Mouse (Mus musculus): ENCODE measurements around the gene Gm11985. TPM values are rescaled to one million over a fixed set of nuclear protein-coding genes. Genes with fewer than 3 reads are reported as not detected.
A peak's percentile ranks its signal among the peaks of the same experiment; 100 is the strongest.

The Gm11985 gene
- polyA plus RNA-seq, 1 experiment from 2014 or later: not detected

GRCm38 (mm10) chr11:7215703-7216102, 27.3 kb upstream of the Gm11985 start:
- H3K27ac ChIP-seq: no peak overlapping the region
- H3K4me3 ChIP-seq: no peak overlapping the region
- no peaks in the 10 kb centered on the region for H3K36me3 ChIP-seq
- ATAC-seq (ENCODE audit: insufficient number of reproducible peaks, insufficient read depth, low FRiP score, low TSS enrichment): no peak
- H3K9me3 ChIP-seq: no peaks in the 10 kb centered on the region
- peaks cover 24% of the 10 kb centered on the region for H3K27me3 ChIP-seq
- H3K4me2 ChIP-seq (replicated peaks): no peak overlapping the region
- WGBS: 9% methylated on average over 8 of the region's 8 CpGs
- no peak overlapping the region for H3K9ac ChIP-seq
- H3K4me1 ChIP-seq: peaks cover 21% of the 10 kb centered on the region

GRCm38 (mm10) chr11:7214761-7215160, 26.4 kb upstream of the Gm11985 start:
- H3K9ac ChIP-seq: no peak overlapping the region
- ATAC-seq (ENCODE audit: insufficient number of reproducible peaks, insufficient read depth, low FRiP score, low TSS enrichment): no peak
- no peak overlapping the region for H3K27ac ChIP-seq
- H3K36me3 ChIP-seq: 0 out of 2 replicates have a peak, but pooled peaks cover under 1% of the 10 kb centered on the region
- WGBS: 6% methylated on average over 14 of the region's 14 CpGs
- peaks cover 21% of the 10 kb centered on the region for H3K4me1 ChIP-seq
- H3K4me2 ChIP-seq (replicated peaks): peak overlapping the region; percentile 90
- peak overlapping the region; percentile 65; the same call in 1 of the 2 replicates for H3K4me3 ChIP-seq
- peaks cover 24% of the 10 kb centered on the region for H3K27me3 ChIP-seq
- H3K9me3 ChIP-seq: no peaks in the 10 kb centered on the region

- no peak overlapping the region for H3K9ac ChIP-seq
- H3K4me2 ChIP-seq (replicated peaks): peak overlapping the region; percentile 90
- no peak for ATAC-seq (ENCODE audit: insufficient number of reproducible peaks, insufficient read depth, low FRiP score, low TSS enrichment)
These were observed 25.9 kb upstream of the Gm11985 start for GRCm38 (mm10) chr11:7214342-7214660.

GRCm38 (mm10) chr11:7213501-7214341, 25.4 kb upstream of the Gm11985 start, which contains the start of gene Igfbp3:
TSS of gene Igfbp3 (minus strand) at chr11:7213923.
- H3K4me3 ChIP-seq: peak within 1 kb of the TSS; percentile 65
- WGBS: 1% methylated on average over 104 of the region's 104 CpGs
- peak within 1 kb of the TSS; percentile 55 for H3K9ac ChIP-seq
- peaks cover 21% of the 10 kb centered on the region for H3K4me1 ChIP-seq
- H3K27me3 ChIP-seq: peaks cover 24% of the 10 kb centered on the region
- H3K27ac ChIP-seq: peak within 1 kb of the TSS; percentile 63; the same call in 1 of the 2 replicates
- peak; percentile 79 for ATAC-seq (ENCODE audit: insufficient number of reproducible peaks, insufficient read depth, low FRiP score, low TSS enrichment)
- peaks cover 10% of the 10 kb centered on the region; the same call in 1 of the 2 replicates for H3K36me3 ChIP-seq
- H3K9me3 ChIP-seq: no peaks in the 10 kb centered on the region
- H3K4me2 ChIP-seq (replicated peaks): peak within 1 kb of the TSS; percentile 90

More at GRCm38 (mm10) chr11:7214342-7214660, 25.9 kb upstream of the Gm11985 start:
- Histone ChIP-seq H3K36me3 (0 out of 2 replicates have a peak, but pooled peaks cover 4% of the 10 kb centered on the region), H3K27me3 (peaks cover 24% of the 10 kb centered on the region), H3K4me1 (peaks cover 21% of the 10 kb centered on the region), H3K27ac (no peak overlapping the region), H3K9me3 (no peaks in the 10 kb centered on the region), H3K4me3 (peak overlapping the region; percentile 65)
- WGBS: 3% methylated on average over 12 of the region's 12 CpGs

GRCm38 (mm10) chr11:7213161-7213500, 24.8 kb upstream of the Gm11985 start:
- peak overlapping the region; percentile 90 for H3K4me2 ChIP-seq (replicated peaks)
- WGBS: 1% methylated on average over 19 of the region's 19 CpGs
- peak overlapping the region; percentile 65 for H3K4me3 ChIP-seq
- H3K27me3 ChIP-seq: peaks cover 24% of the 10 kb centered on the region
- peaks cover 14% of the 10 kb centered on the region; the same call in 1 of the 2 replicates for H3K36me3 ChIP-seq
- H3K9ac ChIP-seq: peak overlapping the region; percentile 55
- no peaks in the 10 kb centered on the region for H3K9me3 ChIP-seq
- no peak; the same call in none of the 2 replicates for ATAC-seq (ENCODE audit: insufficient number of reproducible peaks, insufficient read depth, low FRiP score, low TSS enrichment)
- peaks cover 21% of the 10 kb centered on the region for H3K4me1 ChIP-seq
- peak overlapping the region; percentile 63; the same call in 1 of the 2 replicates for H3K27ac ChIP-seq

GRCm38 (mm10) chr11:7212126-7212798, 23.9 kb upstream of the Gm11985 start:
- Histone ChIP-seq H3K4me3 (peak overlapping the region; percentile 65), H3K9me3 (no peaks in the 10 kb centered on the region), H3K9ac (peak overlapping the region; percentile 55), H3K27me3 (peaks cover 24% of the 10 kb centered on the region), H3K4me2 (replicated peaks) (peak overlapping the region; percentile 90), H3K27ac (no peak overlapping the region), H3K36me3 (peaks cover 15% of the 10 kb centered on the region; the same call in 1 of the 2 replicates), H3K4me1 (peaks cover 21% of the 10 kb centered on the region)
- ATAC-seq (ENCODE audit: insufficient number of reproducible peaks, insufficient read depth, low FRiP score, low TSS enrichment): no peak
- 13% methylated on average over 17 of the region's 17 CpGs for WGBS

GRCm38 (mm10) chr11:7211211-7211610, 22.8 kb upstream of the Gm11985 start:
- peaks cover 24% of the 10 kb centered on the region for H3K27me3 ChIP-seq
- peaks cover 16% of the 10 kb centered on the region for H3K4me1 ChIP-seq
- peaks cover 15% of the 10 kb centered on the region; the same call in 1 of the 2 replicates for H3K36me3 ChIP-seq
- no peak overlapping the region for H3K27ac ChIP-seq
- H3K9me3 ChIP-seq: no peaks in the 10 kb centered on the region
- peak overlapping the region; percentile 40 for H3K4me2 ChIP-seq (replicated peaks)
- ATAC-seq (ENCODE audit: insufficient number of reproducible peaks, insufficient read depth, low FRiP score, low TSS enrichment): no peak
- 12% methylated on average over 9 of the region's 9 CpGs for WGBS
- H3K9ac ChIP-seq: no peak overlapping the region
- peak overlapping the region; percentile 15 for H3K4me3 ChIP-seq

- Histone ChIP-seq H3K9ac (no peak overlapping the region), H3K9me3 (no peaks in the 10 kb centered on the region), H3K27ac (no peak overlapping the region), H3K4me3 (no peak overlapping the region), H3K27me3 (peaks cover 24% of the 10 kb centered on the region), H3K4me1 (peaks cover 15% of the 10 kb centered on the region), H3K36me3 (peaks cover 15% of the 10 kb centered on the region; the same call in 1 of the 2 replicates), H3K4me2 (replicated peaks) (peak overlapping the region; percentile 40; the same call in 1 of the 2 replicates)
- 24% methylated on average over 6 of the region's 6 CpGs for WGBS
- no peak for ATAC-seq (ENCODE audit: insufficient number of reproducible peaks, insufficient read depth, low FRiP score, low TSS enrichment)
These were observed 22.0 kb upstream of the Gm11985 start for GRCm38 (mm10) chr11:7210343-7210742.

- H3K27me3 ChIP-seq: no peaks in the 10 kb centered on the region
- H3K4me2 ChIP-seq (replicated peaks): no peak overlapping the region
- 89% methylated on average over 9 of the region's 9 CpGs for WGBS
- H3K4me3 ChIP-seq: no peak overlapping the region
- H3K27ac ChIP-seq: no peak overlapping the region
- H3K4me1 ChIP-seq: no peaks in the 10 kb centered on the region
- peaks cover 7% of the 10 kb centered on the region; the same call in 1 of the 2 replicates for H3K36me3 ChIP-seq
- no peak for ATAC-seq (ENCODE audit: insufficient number of reproducible peaks, insufficient read depth, low FRiP score, low TSS enrichment)
- H3K9ac ChIP-seq: no peak overlapping the region
- H3K9me3 ChIP-seq: no peaks in the 10 kb centered on the region
These were observed 15.5 kb upstream of the Gm11985 start for GRCm38 (mm10) chr11:7203846-7204245.

- Histone ChIP-seq H3K4me2 (replicated peaks) (no peak overlapping the region), H3K27ac (no peak overlapping the region), H3K27me3 (0 out of 2 replicates have a peak, but pooled peaks cover 7% of the 10 kb centered on the region), H3K9me3 (no peaks in the 10 kb centered on the region), H3K9ac (no peak overlapping the region), H3K4me1 (no peaks in the 10 kb centered on the region), H3K4me3 (no peak overlapping the region), H3K36me3 (no peaks in the 10 kb centered on the region)
- ATAC-seq (ENCODE audit: insufficient number of reproducible peaks, insufficient read depth, low FRiP score, low TSS enrichment): no peak
- WGBS: 40% methylated on average over 7 of the region's 7 CpGs
These were observed 13.8 kb upstream of the Gm11985 start for GRCm38 (mm10) chr11:7202206-7202605.

- no peak overlapping the region for H3K27ac ChIP-seq
- no peak overlapping the region for H3K9ac ChIP-seq
- H3K4me2 ChIP-seq (replicated peaks): no peak overlapping the region
- ATAC-seq (ENCODE audit: insufficient number of reproducible peaks, insufficient read depth, low FRiP score, low TSS enrichment): no peak
- whole genome bisulfite sequencing: 77% methylated on average over 9 of the region's 9 CpGs
- no peaks in the 10 kb centered on the region for H3K4me1 ChIP-seq
- H3K4me3 ChIP-seq: no peak overlapping the region
- H3K27me3 ChIP-seq: 0 out of 2 replicates have a peak, but pooled peaks cover 7% of the 10 kb centered on the region
- no peaks in the 10 kb centered on the region for H3K36me3 ChIP-seq
- H3K9me3 ChIP-seq: no peaks in the 10 kb centered on the region
These were observed 12.0 kb upstream of the Gm11985 start for GRCm38 (mm10) chr11:7200393-7200783.
